Mouse (Mus musculus) T-helper 17 cell (primary cell): Measurements from ENCODE around the gene Fgf14.
"Not testable (repeated sequence)": the region's sequence is repeated elsewhere in the genome, so short reads cannot be mapped to it uniquely, and the experiment has no call there.

Experiments used
- in situ Hi-C, 2 experiments: fragments of 300-600 bp; cut with MboI, MseI; formaldehyde crosslinking; loops; 1 replicate in 1 of 2; 2 replicates in 1 of 2; pipeline ENCODE4 v1.15.1; 2025; ENCODE audit warnings: high pct_unique_total_duplicates in 2 of 2

Gene Fgf14

GRCm38 (mm10) chr14:124676506-124677177 lies at the start of gene Fgf14:
Gene Fgf14, minus strand, starts transcription at chr14:124677127.
- in situ Hi-C loops, result no loop called here

GRCm38 (mm10) chr14:124677379-124677778 lies 452 bp upstream of the Fgf14 start:
- in situ Hi-C loops, result no loop called here

- in situ Hi-C loops, result no loop called here
These were observed 1.0 kb downstream of the Fgf14 start for GRCm38 (mm10) chr14:124675654-124676505.

- in situ Hi-C loops, result no loop called here
These were observed 1.7 kb downstream of the Fgf14 start for GRCm38 (mm10) chr14:124675142-124675653.

- in situ Hi-C loops, result no loop called here
These were observed 2.3 kb downstream of the Fgf14 start for GRCm38 (mm10) chr14:124674536-124675141.

GRCm38 (mm10) chr14:124669739-124670138 lies 7.2 kb downstream of the Fgf14 start:
- in situ Hi-C loops, result loop anchor here in 1 of 2 experiments (5.0 to 10.0 kb wide), 2 partner anchors 48 to 1595 kb away; no protein-coding TSS in a partner anchor

GRCm38 (mm10) chr14:124642822-124643221 lies 34.1 kb downstream of the Fgf14 start:
- in situ Hi-C loops, result no loop called here

- in situ Hi-C loops, result no loop called here
These were observed 42.0 kb downstream of the Fgf14 start for GRCm38 (mm10) chr14:124634881-124635280.

GRCm38 (mm10) chr14:124613473-124613872 lies 63.5 kb downstream of the Fgf14 start:
- in situ Hi-C loops, result no loop called here

- in situ Hi-C loops, result no loop called here
These were observed 70.8 kb downstream of the Fgf14 start for GRCm38 (mm10) chr14:124606036-124606711.

- in situ Hi-C loops, result no loop called here
These were observed 71.7 kb downstream of the Fgf14 start for GRCm38 (mm10) chr14:124605031-124605743.

GRCm38 (mm10) chr14:124576571-124576970 lies 100.4 kb downstream of the Fgf14 start:
- in situ Hi-C loops, result no loop called here

GRCm38 (mm10) chr14:124575130-124575885 lies 101.6 kb downstream of the Fgf14 start:
- in situ Hi-C loops, result no loop called here

- in situ Hi-C loops, result loop anchor here in 1 of 2 experiments (5.0 kb wide), 1 partner anchor 64 kb away; no protein-coding TSS in a partner anchor
These were observed 110.5 kb downstream of the Fgf14 start for GRCm38 (mm10) chr14:124566445-124566844.

GRCm38 (mm10) chr14:124561544-124561943 lies 115.4 kb downstream of the Fgf14 start:
- in situ Hi-C loops, result no loop called here

- in situ Hi-C loops, result no loop called here
These were observed 140.8 kb downstream of the Fgf14 start for GRCm38 (mm10) chr14:124536106-124536505.

GRCm38 (mm10) chr14:124535376-124535775 lies 141.6 kb downstream of the Fgf14 start:
- in situ Hi-C loops, result not testable (repeated sequence)

- in situ Hi-C loops, result no loop called here
These were observed 144.9 kb downstream of the Fgf14 start for GRCm38 (mm10) chr14:124532051-124532450.

GRCm38 (mm10) chr14:124512009-124512408 lies 164.9 kb downstream of the Fgf14 start:
- in situ Hi-C loops, result no loop called here

GRCm38 (mm10) chr14:124488971-124489370 lies 188.0 kb downstream of the Fgf14 start:
- in situ Hi-C loops, result no loop called here
